Mouse (Mus musculus): Measurements from ENCODE around the gene Akap13.

- TF ChIP-seq CTCF (IDR thresholded peaks at IDR 0.05) (no peak), EP300 (IDR thresholded peaks at IDR 0.05; ENCODE audit: insufficient read depth, low read depth, low read length) (no peak), POLR2A (IDR thresholded peaks at IDR 0.05; ENCODE audit: insufficient read depth, low read depth, low read length) (no peak)
Observed at GRCm38 (mm10) chr7:75699836-75700235, 244.5 kb downstream of the Akap13 start.

Data from heart, adult 2 months (tissue).